9 mouse cellular contexts compared by ENCODE assay signal in genomic region chr7:16376505-16376904, GRCm38 (mm10). TPM values are rescaled to one million over a fixed set of nuclear protein-coding genes. Genes with fewer than 3 reads are reported as not detected.
DNase-seq lines count a peak whose midpoint lies in the region; ATAC-seq lines count a peak whose summit lies in the region.
"Had no signal": no experiment of that assay in that cellular context is flagged by ENCODE, and none has a peak within 500 bp of the region (broad histone marks: within the 10 kb centered on the region; RNA-seq: fewer than 3 reads in every experiment).

No protein-coding gene starts in this region.

- H3K36me3 ChIP-seq in liver, embryonic 16.5 days (ENCODE audit: control insufficient read depth, insufficient read depth), result peaks cover 24% of the 10 kb centered on the region
- H3K36me3 ChIP-seq in midbrain, embryonic 13.5 days, result peaks cover 67% of the 10 kb centered on the region

- ATAC-seq in liver, embryonic 16.5 days (ENCODE audit: low read depth), result peak; percentile 47; the same call in 1 of the 2 replicates
- ATAC-seq in midbrain, embryonic 13.5 days, result no peak

- H3K4me3 ChIP-seq in liver, embryonic 16.5 days (ENCODE audit: low read depth, low read length), result no peak overlapping the region
- H3K4me3 ChIP-seq in midbrain, embryonic 13.5 days (replicated peaks), result no peak overlapping the region

- 85% methylated on average over 1 of the region's 1 CpGs for WGBS in liver, embryonic 16.5 days (ENCODE audit: insufficient replicate concordance)
- WGBS in midbrain, embryonic 13.5 days, result 94% methylated on average over 1 of the region's 1 CpGs

- no peaks in the 10 kb centered on the region for H3K9me3 ChIP-seq in liver, embryonic 16.5 days (replicated peaks; ENCODE audit: control insufficient read depth, low read length)
- no peaks in the 10 kb centered on the region for H3K9me3 ChIP-seq in midbrain, embryonic 13.5 days

- intact Hi-C loops in heart, postnatal 10 days (cut with DNase I), result loop anchor here (5.0 kb wide), 2 partner anchors 86 to 241 kb away; no protein-coding TSS in a partner anchor

- peaks cover 6% of the 10 kb centered on the region for H3K4me1 ChIP-seq in liver, embryonic 16.5 days (ENCODE audit: control insufficient read depth, low read depth, low read length)
- no peaks in the 10 kb centered on the region for H3K4me1 ChIP-seq in midbrain, embryonic 13.5 days (replicated peaks)

- no peak overlapping the region for H3K27ac ChIP-seq in liver, embryonic 16.5 days (ENCODE audit: low read length)
- no peak overlapping the region for H3K27ac ChIP-seq in midbrain, embryonic 13.5 days
- H3K27ac ChIP-seq: macrophage had no signal

- H3K9ac ChIP-seq in liver, embryonic 16.5 days (ENCODE audit: low read depth, low read length), result no peak overlapping the region
- H3K9ac ChIP-seq in midbrain, embryonic 13.5 days (replicated peaks), result no peak overlapping the region

- H3K4me2 ChIP-seq in liver, embryonic 16.5 days (ENCODE audit: low read depth, low read length), result no peak overlapping the region
- H3K4me2 ChIP-seq in midbrain, embryonic 13.5 days (replicated peaks), result no peak overlapping the region

- no peaks in the 10 kb centered on the region for H3K27me3 ChIP-seq in liver, embryonic 16.5 days (ENCODE audit: control insufficient read depth, insufficient read depth, low read depth, low read length)
- H3K27me3 ChIP-seq in midbrain, embryonic 13.5 days, result no peaks in the 10 kb centered on the region

- DNase-seq in kidney, adult 9 months, result peak; percentile 60
- no peak for DNase-seq in kidney, adult 11 months
- DNase-seq in ES-CJ7 (ENCODE audit: low read depth, low spot score), result peak; percentile 61
- peak; percentile 77 for DNase-seq in adrenal gland, postnatal 14 days
- DNase-seq in heart, postnatal 10 days, result peak; percentile 60 to 78
- peak; percentile 53 to 81 for DNase-seq in spleen, postnatal 10 days (ENCODE audit: low spot score in 2 of 2)

RNA-seq across cellular contexts. Expression of gene Sae1, which starts 11.1 kb away (rescaled TPM):
- 62.3 and 72.1 TPM in 2 replicates for total RNA-seq in adrenal gland, postnatal 14 days (2021)
- total RNA-seq in heart, postnatal 10 days (2021), result 10 to 100 TPM; 64.9 to 69.5 TPM
- 84.3 and 90.7 TPM in 2 replicates for polyA plus RNA-seq in liver, embryonic 16.5 days (2015; fragmentation: Nextera tagmentation; extraction: Ambion mirVana)
- polyA plus RNA-seq in midbrain, embryonic 13.5 days (2015; fragmentation: Nextera tagmentation; extraction: Ambion mirVana), result 267 and 272 TPM in 2 replicates

RNA-seq across cellular contexts. Expression of gene Zc3h4, which starts 24.2 kb away (rescaled TPM):
- total RNA-seq in adrenal gland, postnatal 14 days (2021), result 37.4 and 48.5 TPM in 2 replicates
- 10 to 100 TPM; 37.8 TPM for total RNA-seq in heart, postnatal 10 days (2021)
- 7.0 and 7.2 TPM in 2 replicates for polyA plus RNA-seq in liver, embryonic 16.5 days (2015; fragmentation: Nextera tagmentation; extraction: Ambion mirVana)
- 18.2 and 22.1 TPM in 2 replicates for polyA plus RNA-seq in midbrain, embryonic 13.5 days (2015; fragmentation: Nextera tagmentation; extraction: Ambion mirVana)
